Mouse (Mus musculus) mature B cell (primary cell): ENCODE data around the gene Itga3.
"Not testable (repeated sequence)": the region's sequence is repeated elsewhere in the genome, so short reads cannot be mapped to it uniquely, and the experiment has no call there.

ENCODE experiments used
- in situ Hi-C: fragments of 300-500 bp; cut with MboI; formaldehyde crosslinking; loops from 2 replicates; pipeline ENCODE4 v1.14.3; 2019

Gene Itga3

DNA sequence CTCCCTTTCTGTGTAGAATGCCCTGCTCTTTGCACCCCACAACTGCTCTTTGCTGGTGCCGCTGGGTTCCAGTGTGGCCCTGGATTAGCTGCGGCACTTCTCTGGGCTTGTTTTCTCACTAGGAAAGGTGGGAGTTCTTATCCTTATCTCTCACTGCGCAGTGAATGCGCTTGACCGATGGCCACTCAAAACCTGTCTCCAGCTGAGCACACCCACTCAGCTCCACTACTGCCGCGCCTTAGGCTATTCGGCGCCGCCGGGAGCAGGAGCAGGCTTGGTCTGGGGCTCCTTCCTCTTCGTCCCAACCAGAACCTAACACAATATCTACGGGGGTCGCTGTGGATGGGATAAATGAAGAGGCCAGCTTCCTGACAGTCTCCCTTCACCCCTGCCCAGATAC is 43.0 kb downstream of the Itga3 start:
- in situ Hi-C loops, result no loop called here

- in situ Hi-C loops, result no loop called here
Observed at GRCm38 (mm10) chr11:95032945-95033344, 43.7 kb downstream of the Itga3 start.

GRCm38 (mm10) chr11:95027850-95028470 is 48.6 kb downstream of the Itga3 start:
- in situ Hi-C loops, result no loop called here

- in situ Hi-C loops, result no loop called here
Observed at GRCm38 (mm10) chr11:95026849-95027248, 49.8 kb downstream of the Itga3 start.

- in situ Hi-C loops, result no loop called here
Observed at GRCm38 (mm10) chr11:95026090-95026542, 50.5 kb downstream of the Itga3 start.

DNA sequence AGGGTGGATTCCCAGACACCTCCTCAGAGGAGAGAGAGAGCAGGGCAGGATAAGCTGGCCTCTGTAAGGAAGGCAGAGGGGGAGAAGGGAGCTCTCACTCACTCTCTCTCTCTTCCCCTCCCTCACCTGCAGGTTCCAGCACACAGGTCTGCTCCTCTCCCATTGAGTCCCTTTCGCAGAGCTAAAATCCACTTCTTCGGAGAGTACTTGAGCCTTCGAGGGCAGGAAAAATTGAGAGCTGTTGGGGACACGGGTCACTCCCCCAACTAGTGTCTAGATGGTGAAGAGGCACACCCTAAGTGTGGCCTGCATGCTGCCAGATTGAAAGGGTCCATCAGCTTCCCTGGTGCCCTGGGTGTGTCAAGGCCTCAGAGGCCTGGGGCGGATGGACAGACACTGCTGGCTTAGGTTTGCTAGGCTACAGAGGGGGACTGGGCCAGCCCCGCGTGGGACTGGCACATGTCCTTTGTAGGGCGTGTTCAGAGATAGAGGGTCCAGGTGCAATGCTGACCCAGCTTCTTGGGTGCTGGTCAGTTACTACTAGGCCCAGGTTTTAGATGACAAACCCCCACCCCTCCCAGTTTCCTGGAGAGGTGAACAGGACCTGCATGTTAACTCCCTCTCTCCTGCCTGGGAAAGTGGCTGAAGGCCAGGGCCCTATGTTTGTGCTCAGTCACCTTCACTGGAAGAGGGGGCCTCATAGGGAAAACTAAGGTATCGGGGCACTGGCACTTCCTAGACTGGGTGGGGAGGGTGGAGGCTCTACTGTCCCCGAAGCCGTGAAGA is 51.2 kb downstream of the Itga3 start:
- in situ Hi-C loops, result no loop called here

DNA sequence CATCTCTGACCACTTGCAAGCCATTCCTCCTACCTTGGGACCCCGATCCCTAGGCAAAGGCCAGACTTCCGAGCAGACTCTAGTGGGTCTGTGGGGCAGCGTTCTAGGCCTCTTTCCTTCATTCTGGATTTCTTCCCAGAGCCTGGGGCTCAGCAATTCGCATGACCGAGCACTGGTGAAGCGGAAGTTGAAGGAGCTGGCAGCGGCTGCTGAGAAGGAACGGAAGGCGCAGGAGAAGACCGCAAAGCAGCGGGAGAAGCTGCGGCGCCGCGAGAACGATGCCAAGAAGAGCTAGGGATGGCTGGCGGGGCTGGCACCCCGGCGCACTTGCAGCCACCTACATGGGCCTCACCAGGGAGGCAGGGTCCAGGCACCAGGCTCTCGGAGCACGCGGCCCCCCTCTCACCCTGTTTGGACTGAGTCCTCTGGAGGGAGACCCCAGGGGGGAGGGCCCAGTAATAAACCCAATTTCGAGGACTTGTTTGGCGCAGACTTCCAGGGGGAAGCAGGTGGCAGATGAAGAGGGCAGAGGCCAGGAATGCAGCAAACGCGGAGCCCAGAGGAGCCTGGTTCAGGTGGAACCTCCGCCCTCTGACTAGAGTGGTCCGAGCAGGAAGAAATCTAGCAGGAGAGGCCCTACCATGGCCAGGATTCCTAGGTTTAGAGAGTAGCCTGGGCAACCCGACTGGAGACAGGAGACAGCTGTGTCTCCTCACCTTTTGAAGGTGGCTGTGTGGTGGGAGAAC is 52.0 kb downstream of the Itga3 start:
- in situ Hi-C loops, result no loop called here

GRCm38 (mm10) chr11:95023481-95023880 is 53.1 kb downstream of the Itga3 start:
- in situ Hi-C loops, result no loop called here

GRCm38 (mm10) chr11:95022237-95022992 is 54.2 kb downstream of the Itga3 start:
- in situ Hi-C loops, result no loop called here

- in situ Hi-C loops, result no loop called here
Observed at GRCm38 (mm10) chr11:95015484-95015883, 61.1 kb downstream of the Itga3 start.

- in situ Hi-C loops, result no loop called here
Observed at GRCm38 (mm10) chr11:95012487-95012886, 64.1 kb downstream of the Itga3 start.

GRCm38 (mm10) chr11:95012075-95012474 is 64.5 kb downstream of the Itga3 start:
- in situ Hi-C loops, result no loop called here

DNA sequence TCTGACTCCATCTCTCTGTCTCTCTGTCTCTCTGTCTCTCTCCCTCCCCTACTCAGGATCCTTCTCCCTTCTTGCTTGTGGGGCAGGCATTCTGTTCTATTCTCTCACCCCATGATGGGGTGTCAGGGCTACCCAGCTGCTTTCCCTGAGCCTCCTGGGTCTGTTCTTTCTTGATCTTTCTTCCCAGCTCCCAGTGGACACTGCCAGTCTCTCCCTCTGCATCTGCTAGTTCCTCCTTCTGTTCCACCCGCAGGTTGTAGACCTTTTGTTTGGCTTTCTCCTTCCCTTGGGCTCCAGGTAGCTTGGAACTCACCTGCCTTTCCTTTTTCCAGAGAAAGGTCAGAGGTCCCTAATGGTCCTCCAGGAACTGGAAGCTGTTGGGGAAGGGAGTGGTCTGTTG is 65.2 kb downstream of the Itga3 start:
- in situ Hi-C loops, result no loop called here

GRCm38 (mm10) chr11:95010841-95011403 is 65.7 kb downstream of the Itga3 start:
- in situ Hi-C loops, result not testable (repeated sequence)

DNA sequence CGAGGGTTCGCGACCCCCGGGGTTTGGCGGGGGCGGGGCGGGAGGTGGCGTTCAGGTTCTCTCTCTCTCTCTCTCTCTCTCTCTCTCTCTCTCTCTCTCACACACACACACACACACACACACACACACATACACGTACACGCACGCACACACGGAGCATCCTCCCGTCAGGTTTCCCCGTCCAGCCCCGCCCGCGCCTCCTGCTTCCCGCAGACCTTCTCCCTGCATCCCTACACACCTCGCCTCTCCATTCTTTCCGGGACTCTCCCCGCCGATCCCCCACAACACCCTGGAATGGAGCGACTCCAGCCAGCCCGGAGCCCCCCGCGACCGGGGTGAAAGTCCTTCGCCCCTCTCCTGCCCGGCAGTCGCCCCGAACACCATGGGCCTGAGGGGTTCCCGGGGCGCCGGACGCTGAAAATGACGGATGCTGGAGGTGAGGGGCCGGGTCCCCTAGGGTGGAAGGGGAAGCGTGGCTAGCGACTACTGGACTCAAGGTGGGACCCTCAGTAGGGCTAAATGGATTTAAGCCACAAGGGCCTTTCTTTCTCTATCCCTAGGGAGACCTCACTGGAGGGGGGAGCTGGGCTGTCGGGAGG is 66.4 kb downstream of the Itga3 start:
- in situ Hi-C loops, result no loop called here

DNA sequence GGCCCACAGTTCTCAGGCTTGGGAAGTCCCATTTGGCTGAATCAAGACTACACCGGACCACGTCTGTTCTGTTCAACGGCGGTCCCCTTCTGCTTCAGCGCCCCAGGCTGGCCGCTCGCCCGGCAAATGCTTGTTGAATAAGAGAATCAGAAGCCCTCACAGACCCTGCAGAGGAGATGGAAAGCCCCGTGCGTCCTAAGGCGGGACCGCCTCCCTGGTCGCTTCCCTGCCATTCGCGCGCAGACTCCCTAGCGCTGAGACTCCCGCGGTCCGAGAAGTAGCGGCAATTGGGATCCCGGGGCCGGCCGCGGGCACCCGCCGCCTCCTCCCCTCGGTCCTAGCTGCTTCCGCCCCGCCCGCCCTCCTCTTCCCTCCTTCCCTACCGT is 67.0 kb downstream of the Itga3 start, which contains the start of gene Samd14:
Gene Samd14, plus strand, starts transcription at position 251 of the 386 bp plus-strand sequence.
- in situ Hi-C loops, result no loop called here

- in situ Hi-C loops, result no loop called here
Observed at GRCm38 (mm10) chr11:95008661-95009628, 67.7 kb downstream of the Itga3 start.

- in situ Hi-C loops, result no loop called here
Observed at GRCm38 (mm10) chr11:95007418-95007817, 69.2 kb downstream of the Itga3 start.

DNA sequence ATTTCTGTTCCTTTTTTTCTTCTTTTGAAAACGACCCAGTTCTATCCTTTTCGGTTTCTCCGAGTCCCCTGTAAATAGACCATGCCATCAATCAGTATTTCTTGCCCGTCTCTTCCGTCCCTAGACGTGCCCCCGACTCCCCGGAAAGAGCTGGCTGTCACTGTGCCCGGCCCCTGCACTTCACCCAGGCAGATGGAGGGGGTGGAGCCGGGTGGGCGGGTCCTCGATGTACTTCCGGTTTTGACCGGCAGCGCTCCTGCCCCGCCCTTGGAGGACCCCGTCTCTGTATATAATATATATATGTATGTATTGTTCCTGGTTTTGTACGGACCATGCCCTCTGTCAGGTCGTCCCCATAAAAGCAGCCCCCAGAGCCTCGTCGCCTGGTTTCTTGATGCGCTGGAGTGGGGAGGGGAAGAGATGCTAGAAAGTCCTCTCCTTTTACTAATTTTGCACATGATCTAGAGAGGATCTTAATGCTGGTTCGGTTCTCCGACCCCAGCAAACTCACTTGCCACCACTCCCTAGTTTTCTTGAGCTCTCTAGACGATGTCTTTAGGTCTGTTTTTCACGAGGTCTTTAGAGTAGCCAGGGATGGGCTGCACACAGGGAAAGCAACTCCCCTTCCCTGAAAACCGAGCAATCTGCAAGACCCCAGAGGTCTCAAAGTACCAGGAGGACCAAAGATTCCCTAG is 69.9 kb downstream of the Itga3 start:
- in situ Hi-C loops, result no loop called here
